Mouse (Mus musculus): ENCODE results near the gene Eif4g3.

DNA sequence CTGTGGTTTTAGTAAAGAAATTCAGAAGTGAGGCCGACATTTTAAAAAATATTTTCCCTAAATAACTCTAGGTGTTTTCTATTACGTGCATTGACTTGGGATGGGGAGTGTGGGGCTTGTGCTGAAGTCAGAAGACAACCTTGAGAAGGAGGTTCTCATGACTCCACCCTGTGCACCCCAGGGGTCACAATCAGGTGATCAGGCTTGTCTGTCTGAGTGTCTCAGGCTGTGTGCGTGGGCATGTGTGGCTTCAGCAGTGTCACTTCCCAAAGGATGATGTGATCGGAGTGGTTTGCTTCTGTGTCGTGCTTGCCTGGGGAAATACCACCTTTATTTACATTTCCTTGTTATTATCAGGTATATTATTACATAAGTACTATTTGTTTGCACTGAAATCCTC lies 226.5 kb downstream of the Eif4g3 start:
- TF ChIP-seq EP300 (IDR thresholded peaks at IDR 0.05; ENCODE audit: low read depth in 1 of 2, low read length in 2 of 2) (no peak), GATA1 (IDR thresholded peaks at IDR 0.05; ENCODE audit: low read depth, low read length) (no peak), MEF2A (IDR thresholded peaks at IDR 0.05; ENCODE audit: extremely low read depth, insufficient replicate concordance, low read depth, low read length, poor library complexity, severe bottlenecking) (no peak), ZMIZ1 (IDR thresholded peaks at IDR 0.05; ENCODE audit: low read depth, low read length) (no peak), CTCF (IDR thresholded peaks at IDR 0.05 in 2 of 3, conservative IDR thresholded peaks at IDR 0.05 in 1 of 3; ENCODE audit: control insufficient read depth in 1 of 3, insufficient read depth in 1 of 3, low read depth in 2 of 3, low read length in 3 of 3, poor library complexity in 1 of 3, severe bottlenecking in 1 of 3) (no peak), ELF1 (IDR thresholded peaks at IDR 0.05; ENCODE audit: low read depth, low read length) (no peak), ETS1 (IDR thresholded peaks at IDR 0.05; ENCODE audit: low read depth, low read length) (no peak), RCOR1 (IDR thresholded peaks at IDR 0.05; ENCODE audit: low read depth, low read length) (no peak), CHD2 (IDR thresholded peaks at IDR 0.05; ENCODE audit: low read length) (no peak), POLR2A (IDR thresholded peaks at IDR 0.05; ENCODE audit: control insufficient read depth in 1 of 2, insufficient read depth in 1 of 2, low read depth in 1 of 2, low read length in 2 of 2, poor library complexity in 1 of 2) (no peak), MXI1 (IDR thresholded peaks at IDR 0.05; ENCODE audit: low read depth, low read length) (no peak), GABPA (IDR thresholded peaks at IDR 0.05; ENCODE audit: low read depth, low read length) (no peak)
